ENCODE assay signal across 7 mouse cellular contexts in genomic region chr1:153549536-153550199, GRCm38 (mm10). TPM values are rescaled to one million over a fixed set of nuclear protein-coding genes. Genes with fewer than 3 reads are reported as not detected.
DNase-seq lines count a peak whose midpoint lies in the region; ATAC-seq and TF ChIP-seq lines count a peak whose summit lies in the region.

Npl (minus strand) TSS chr1:153550045.

- no peaks in the 10 kb centered on the region for H3K36me3 ChIP-seq in embryonic facial prominence, embryonic 12.5 days
- no peaks in the 10 kb centered on the region for H3K36me3 ChIP-seq in limb, embryonic 13.5 days
- no peaks in the 10 kb centered on the region for H3K36me3 ChIP-seq in midbrain, embryonic 14.5 days (ENCODE audit: control insufficient read depth, insufficient read depth, low read length)
- H3K36me3 ChIP-seq in spleen, adult 2 months (ENCODE audit: control insufficient read depth, insufficient read depth, low read length), result no peaks in the 10 kb centered on the region

- no peaks in the 10 kb centered on the region for H3K4me1 ChIP-seq in embryonic facial prominence, embryonic 12.5 days
- H3K4me1 ChIP-seq in limb, embryonic 13.5 days, result 0 out of 2 replicates have a peak, but pooled peaks cover 2% of the 10 kb centered on the region
- H3K4me1 ChIP-seq in midbrain, embryonic 14.5 days (ENCODE audit: control insufficient read depth, insufficient read depth, low read length), result no peaks in the 10 kb centered on the region
- peaks cover 5% of the 10 kb centered on the region; the same call in 1 of the 2 replicates for H3K4me1 ChIP-seq in spleen, adult 2 months (ENCODE audit: control insufficient read depth, insufficient read depth, insufficient read length)

- H3K27ac ChIP-seq in embryonic facial prominence, embryonic 12.5 days, result no peak within 1 kb of the TSS
- H3K27ac ChIP-seq in limb, embryonic 13.5 days, result no peak within 1 kb of the TSS
- H3K27ac ChIP-seq in midbrain, embryonic 14.5 days (replicated peaks; ENCODE audit: low read depth, low read length), result no peak within 1 kb of the TSS
- no peak within 1 kb of the TSS for H3K27ac ChIP-seq in spleen, adult 2 months (ENCODE audit: insufficient read depth, low read length)

- peak within 1 kb of the TSS; percentile 65 for H3K9ac ChIP-seq in embryonic facial prominence, embryonic 12.5 days
- H3K9ac ChIP-seq in limb, embryonic 13.5 days, result peak within 1 kb of the TSS; percentile 60
- peak within 1 kb of the TSS; percentile 47 for H3K9ac ChIP-seq in midbrain, embryonic 14.5 days (replicated peaks; ENCODE audit: low read length)

- peak within 1 kb of the TSS; percentile 68 for H3K4me2 ChIP-seq in embryonic facial prominence, embryonic 12.5 days (replicated peaks)
- peak within 1 kb of the TSS; percentile 62 for H3K4me2 ChIP-seq in limb, embryonic 13.5 days (replicated peaks)
- peak within 1 kb of the TSS; percentile 62 for H3K4me2 ChIP-seq in midbrain, embryonic 14.5 days (ENCODE audit: low read length)

- no peaks in the 10 kb centered on the region for H3K27me3 ChIP-seq in embryonic facial prominence, embryonic 12.5 days
- peaks cover 9% of the 10 kb centered on the region for H3K27me3 ChIP-seq in limb, embryonic 13.5 days
- no peaks in the 10 kb centered on the region for H3K27me3 ChIP-seq in midbrain, embryonic 14.5 days (ENCODE audit: control insufficient read depth, insufficient read depth, low read length)
- 0 out of 2 replicates have a peak, but pooled peaks cover 6% of the 10 kb centered on the region for H3K27me3 ChIP-seq in spleen, adult 2 months (ENCODE audit: control insufficient read depth, insufficient read depth, low read length)

- H3K9me3 ChIP-seq in embryonic facial prominence, embryonic 12.5 days, result no peaks in the 10 kb centered on the region
- H3K9me3 ChIP-seq in limb, embryonic 13.5 days, result no peaks in the 10 kb centered on the region
- no peaks in the 10 kb centered on the region for H3K9me3 ChIP-seq in midbrain, embryonic 14.5 days (ENCODE audit: control insufficient read depth, low read length)

- 8% methylated on average over 29 of the region's 29 CpGs for WGBS in embryonic facial prominence, embryonic 12.5 days
- 7% methylated on average over 29 of the region's 29 CpGs for WGBS in limb, embryonic 13.5 days
- WGBS in midbrain, embryonic 14.5 days, result 6% methylated on average over 29 of the region's 29 CpGs
- 7% methylated on average over 29 of the region's 29 CpGs for WGBS in spleen, adult 2 months

- TF ChIP-seq POLR2A in spleen, adult 2 months (IDR thresholded peaks at IDR 0.05; ENCODE audit: low read depth, low read length), result no peak

- H3K4me3 ChIP-seq in embryonic facial prominence, embryonic 12.5 days, result peak within 1 kb of the TSS; percentile 55
- peak within 1 kb of the TSS; percentile 51 for H3K4me3 ChIP-seq in limb, embryonic 13.5 days
- peak within 1 kb of the TSS; percentile 45 for H3K4me3 ChIP-seq in midbrain, embryonic 14.5 days (replicated peaks; ENCODE audit: low read depth, low read length)
- H3K4me3 ChIP-seq in spleen, adult 2 months (ENCODE audit: extremely low read depth, insufficient read depth, insufficient read length), result peak within 1 kb of the TSS; percentile 52

- TF ChIP-seq CTCF in spleen, adult 2 months (IDR thresholded peaks at IDR 0.05; ENCODE audit: extremely low read depth, insufficient read depth, insufficient read length, insufficient replicate concordance), result no peak

- ATAC-seq in embryonic facial prominence, embryonic 12.5 days (ENCODE audit: insufficient number of reproducible peaks, insufficient read depth, low FRiP score, low TSS enrichment), result peak; percentile 94
- ATAC-seq in limb, embryonic 13.5 days (ENCODE audit: low FRiP score, low read depth), result peak; percentile 95
- peak; percentile 93 for ATAC-seq in midbrain, embryonic 14.5 days (ENCODE audit: low FRiP score, low TSS enrichment)

- peak; percentile 89 for DNase-seq in adrenal gland, postnatal 14 days
- DNase-seq in heart, adult 18-20 months, result peak; percentile 76 to 78
- DNase-seq in kidney, adult 18-20 months, result peak; percentile 77
- peak; percentile 88 for DNase-seq in midbrain, embryonic 14.5 days
- peak in 1 of 2 experiments; percentile 48 for DNase-seq in spleen, adult 2 months (ENCODE audit: low read depth in 1 of 2, low spot score in 2 of 2)

RNA-seq across cellular contexts. Expression of gene Npl, which starts in this region (rescaled TPM):
- total RNA-seq in adrenal gland, postnatal 14 days (2021), result 3.1 and 5.6 TPM in 2 replicates
- 7.9 and 9.4 TPM in 2 replicates for polyA plus RNA-seq in embryonic facial prominence, embryonic 12.5 days (2016; fragmentation: Nextera tagmentation; extraction: Ambion mirVana)
- 1 to 10 TPM; 1.6 to 2.2 TPM for total RNA-seq in heart, adult 18-20 months (2021)
- 9.5 and 9.9 TPM in 2 replicates for polyA plus RNA-seq in limb, embryonic 13.5 days (2015; fragmentation: Nextera tagmentation; extraction: Ambion mirVana)
- polyA plus RNA-seq in midbrain, embryonic 14.5 days (2014; fragmentation: Nextera tagmentation; extraction: Ambion mirVana), result 12.4 and 13.4 TPM in 2 replicates
- polyA plus RNA-seq in spleen, adult 2 months (2012; rRNA removed), result 1.4 and 1.9 TPM in 2 replicates
